Mouse (Mus musculus) heart, postnatal 14 days (tissue): Measurements from ENCODE around the gene Desi2. TPM values are rescaled to one million over a fixed set of nuclear protein-coding genes. Genes with fewer than 3 reads are reported as not detected.
"Not testable (repeated sequence)": the region's sequence is repeated elsewhere in the genome, so short reads cannot be mapped to it uniquely, and the experiment has no call there.

Experiments used
- DNase-seq, 2 experiments: peaks; one replicate each; pipeline ENCODE4 v3.0.0; 2021 to 2022
- intact Hi-C: fragments of 180-260 bp; cut with DNase I; formaldehyde crosslinking; loops from one replicate; pipeline ENCODE4 v1.15.1; 2025
- total RNA-seq, 2 experiments: library from RNA; stranded (reverse); gene quantifications; 2 replicates each; pipeline ENCODE4 v1.2.3; 2021

The Desi2 gene
- total RNA-seq, 2 experiments from 2014 or later = 19.9 to 21.1 TPM

DNA sequence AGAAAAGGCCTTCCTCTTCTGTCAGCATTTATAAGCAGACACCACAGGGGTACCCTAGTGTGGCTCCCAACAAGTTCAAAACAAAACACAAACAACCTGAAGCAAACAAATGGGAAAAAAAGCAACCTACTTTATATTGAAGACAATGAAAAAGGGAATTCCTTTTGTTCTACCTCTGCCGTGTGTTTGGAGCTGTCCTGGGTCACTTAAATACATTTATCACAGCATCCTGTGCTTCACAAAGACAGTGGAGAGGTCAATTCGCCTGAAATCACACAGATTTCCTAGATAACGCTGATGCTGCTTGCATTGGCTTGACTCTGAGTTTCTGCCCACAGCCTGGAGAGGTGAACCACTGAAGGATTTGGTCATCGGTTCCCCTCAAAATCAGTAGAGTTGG is 67.4 kb downstream of the Desi2 start:
- intact Hi-C loops = no loop called here

DNA sequence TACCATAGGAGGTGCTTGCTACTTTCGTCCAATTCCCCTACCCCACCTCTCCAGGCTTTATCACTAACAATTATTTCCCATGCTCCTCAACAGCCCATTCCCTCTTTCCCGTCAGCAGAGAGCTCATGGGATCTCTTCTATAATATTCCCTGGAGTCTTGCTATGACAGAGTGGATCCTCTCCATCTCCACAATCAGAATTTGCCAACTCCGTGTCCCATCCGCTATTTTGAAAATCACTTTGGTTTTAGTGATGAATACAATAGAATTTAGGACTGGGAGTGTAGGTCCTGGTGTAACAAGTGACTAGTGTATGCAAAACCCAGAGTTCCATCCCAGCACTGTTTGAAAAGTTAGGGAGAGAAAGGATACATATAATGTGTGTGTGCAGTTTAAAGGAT is 69.1 kb downstream of the Desi2 start:
- intact Hi-C loops = no loop called here
- DNase-seq = no peak

More for the DNA sequence above, 67.4 kb downstream of the Desi2 start:
- no peak for DNase-seq

DNA sequence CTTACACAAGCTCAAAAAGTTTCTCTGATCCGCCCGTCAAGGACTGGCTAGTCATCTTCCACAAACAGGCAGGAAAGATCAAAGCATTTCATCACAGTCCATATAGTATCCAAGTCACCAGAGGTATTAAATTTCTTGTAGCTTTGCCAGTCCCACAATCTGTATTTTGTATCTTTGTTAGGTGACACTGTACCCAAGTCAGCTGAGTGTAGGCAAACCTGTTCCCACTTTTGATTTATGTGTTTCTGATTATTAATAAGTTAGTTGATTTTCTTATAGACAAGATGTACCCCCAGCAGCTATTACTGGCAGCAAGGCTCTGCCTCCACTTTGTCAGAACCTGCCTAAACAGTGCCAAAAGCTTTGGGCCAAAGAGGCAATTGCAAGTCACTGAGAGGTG is 71.6 kb downstream of the Desi2 start:
- no peak for DNase-seq

DNA sequence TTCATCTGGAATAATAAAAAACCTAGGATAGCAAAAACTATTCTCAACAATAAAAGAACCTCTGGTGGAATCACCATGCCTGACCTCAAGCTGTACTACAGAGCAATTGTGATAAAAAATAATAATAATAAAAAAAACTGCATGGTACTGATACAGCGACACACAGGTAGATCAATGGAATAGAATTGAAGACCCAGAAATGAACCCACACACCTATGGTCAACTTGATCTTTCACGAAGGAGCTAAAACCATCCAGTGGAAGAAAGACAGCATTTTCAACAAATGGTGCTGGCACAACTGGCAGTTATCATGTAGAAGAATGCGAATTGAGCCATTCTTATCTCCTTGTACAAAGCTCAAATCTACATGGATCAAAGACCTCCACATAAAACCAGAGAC is 78.2 kb downstream of the Desi2 start:
- DNase-seq, intact Hi-C loops: not testable (repeated sequence)

More for the DNA sequence above, 71.6 kb downstream of the Desi2 start:
- intact Hi-C loops = no loop called here

DNA sequence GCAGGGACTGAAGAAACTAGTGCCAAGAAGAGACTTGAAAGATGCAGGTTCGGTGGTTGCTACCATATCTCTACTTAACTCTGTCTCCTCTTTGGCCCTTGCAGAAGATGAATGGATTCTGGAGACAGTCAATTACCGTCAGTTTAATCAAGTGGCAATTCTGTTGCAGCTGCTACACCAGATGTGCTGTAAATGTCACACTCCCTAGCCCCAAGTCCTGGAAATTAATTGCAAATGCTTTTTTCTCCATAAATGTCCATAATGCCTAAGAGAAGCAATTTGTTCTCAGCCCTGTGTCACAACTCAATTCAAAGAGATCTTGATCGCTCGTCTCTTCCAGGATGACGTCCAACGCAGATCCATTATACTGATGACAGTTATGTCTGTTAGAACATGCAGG is 83.4 kb downstream of the Desi2 start:
- intact Hi-C loops = no loop called here
- no peak for DNase-seq

DNA sequence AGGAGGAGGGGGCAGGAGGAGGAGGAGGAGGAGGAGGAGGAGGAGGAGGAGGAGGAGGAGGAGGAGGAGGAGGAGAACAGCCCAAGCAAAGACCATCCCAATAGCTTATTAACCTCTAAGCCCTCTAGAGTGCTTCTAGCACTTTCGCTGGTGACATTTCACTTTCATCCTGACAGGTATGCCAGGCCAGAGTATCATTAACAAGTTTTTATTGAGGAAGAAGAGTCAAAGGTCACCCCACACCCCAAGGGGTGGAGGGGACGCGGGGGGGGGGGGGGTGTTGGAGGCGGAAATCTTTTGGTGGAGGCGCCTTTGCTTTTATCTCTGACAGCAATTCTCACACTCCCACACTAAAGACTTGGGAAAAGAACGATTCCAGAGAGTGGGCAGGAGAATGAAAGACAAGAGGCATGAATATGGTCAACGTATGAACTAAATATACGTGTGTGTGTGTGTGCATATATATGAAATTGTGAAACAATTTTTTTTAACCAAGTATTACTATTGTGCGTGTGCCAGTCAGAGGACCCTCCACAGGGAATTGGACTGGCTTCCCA is 88.0 kb downstream of the Desi2 start:
- intact Hi-C loops = no loop called here
- no peak for DNase-seq

DNA sequence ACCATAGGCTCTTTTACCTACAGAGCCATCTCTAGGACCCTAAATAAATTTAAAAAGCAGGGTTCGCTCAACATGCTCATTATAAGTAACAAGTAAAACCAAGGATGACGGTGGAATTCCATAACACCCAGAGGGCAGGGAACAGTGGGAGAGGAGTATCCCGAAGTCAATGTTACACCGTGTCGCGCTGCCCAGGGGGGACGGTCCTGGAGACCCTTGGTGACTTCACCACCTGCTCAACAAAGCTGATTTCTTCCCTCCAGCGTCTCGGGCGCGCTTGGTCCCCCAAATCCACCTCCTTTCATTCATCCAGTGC is 88.5 kb downstream of the Desi2 start:
- DNase-seq = no peak
- intact Hi-C loops = no loop called here

DNA sequence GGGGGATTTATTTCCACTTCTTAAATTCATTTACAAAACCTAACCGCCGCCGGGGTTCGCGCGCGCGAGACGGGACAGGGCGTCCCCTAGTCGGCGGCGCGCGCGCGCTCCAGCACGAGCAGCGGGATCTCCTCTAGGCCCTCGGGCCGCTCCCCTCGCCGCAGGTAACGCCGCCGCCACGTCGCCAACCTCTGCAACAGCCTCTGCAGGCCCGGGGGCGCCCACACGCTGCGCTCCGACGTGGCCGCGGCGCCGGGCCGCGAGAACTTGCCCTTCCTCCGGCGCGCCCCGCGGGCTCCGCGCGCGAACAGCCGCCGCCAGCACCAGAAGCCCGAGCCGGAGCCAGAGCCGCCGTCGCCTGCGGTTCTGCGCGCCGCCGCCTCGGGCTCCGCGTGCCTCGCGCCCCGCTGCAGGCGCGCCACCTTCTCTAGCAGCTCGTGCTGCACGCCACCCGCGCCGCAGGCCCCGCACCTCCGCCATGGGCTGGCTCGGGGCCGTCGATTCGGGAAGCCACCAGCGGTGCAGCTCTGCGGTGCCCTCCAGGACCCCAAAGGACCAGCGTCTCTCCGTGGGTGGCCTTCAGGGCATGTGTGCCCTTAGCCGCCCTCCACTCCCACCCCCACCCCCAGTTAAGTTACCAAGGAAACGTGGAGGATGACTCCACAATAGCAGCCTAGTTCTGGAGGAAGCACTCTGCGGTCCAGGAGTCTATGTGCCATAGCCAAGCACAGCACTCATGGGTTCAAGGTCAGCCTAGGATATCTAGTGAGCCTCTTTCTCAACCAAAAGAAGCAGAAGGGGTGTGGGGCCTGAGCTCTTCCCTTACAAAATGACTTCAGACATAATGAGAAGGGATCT is 89.1 kb downstream of the Desi2 start:
- peak; percentile 65 to 73 for DNase-seq
- intact Hi-C loops = no loop called here

DNA sequence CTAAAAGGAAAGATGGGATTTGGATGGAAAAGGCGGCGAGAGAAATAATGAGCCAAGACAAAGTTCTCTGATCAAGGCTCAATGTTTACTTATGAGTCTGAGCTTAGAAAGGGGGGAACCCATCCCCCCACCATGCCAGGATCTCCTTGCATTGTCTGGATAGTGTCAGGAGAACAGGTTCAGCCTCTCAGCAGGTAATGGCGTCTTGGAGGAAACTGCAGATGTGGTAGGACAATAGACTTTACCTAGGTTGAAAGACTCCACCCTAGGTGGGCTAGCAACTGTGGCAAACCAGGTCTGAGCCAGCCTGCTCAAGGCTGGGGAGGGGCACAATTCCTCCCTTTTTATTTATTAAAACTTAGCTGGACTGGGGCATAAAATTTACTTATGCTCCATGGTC is 96.1 kb downstream of the Desi2 start:
- DNase-seq = not testable (repeated sequence)
- intact Hi-C loops = loop anchor here (5.0 kb wide), 1 partner anchor 36 kb away; no protein-coding TSS in a partner anchor

DNA sequence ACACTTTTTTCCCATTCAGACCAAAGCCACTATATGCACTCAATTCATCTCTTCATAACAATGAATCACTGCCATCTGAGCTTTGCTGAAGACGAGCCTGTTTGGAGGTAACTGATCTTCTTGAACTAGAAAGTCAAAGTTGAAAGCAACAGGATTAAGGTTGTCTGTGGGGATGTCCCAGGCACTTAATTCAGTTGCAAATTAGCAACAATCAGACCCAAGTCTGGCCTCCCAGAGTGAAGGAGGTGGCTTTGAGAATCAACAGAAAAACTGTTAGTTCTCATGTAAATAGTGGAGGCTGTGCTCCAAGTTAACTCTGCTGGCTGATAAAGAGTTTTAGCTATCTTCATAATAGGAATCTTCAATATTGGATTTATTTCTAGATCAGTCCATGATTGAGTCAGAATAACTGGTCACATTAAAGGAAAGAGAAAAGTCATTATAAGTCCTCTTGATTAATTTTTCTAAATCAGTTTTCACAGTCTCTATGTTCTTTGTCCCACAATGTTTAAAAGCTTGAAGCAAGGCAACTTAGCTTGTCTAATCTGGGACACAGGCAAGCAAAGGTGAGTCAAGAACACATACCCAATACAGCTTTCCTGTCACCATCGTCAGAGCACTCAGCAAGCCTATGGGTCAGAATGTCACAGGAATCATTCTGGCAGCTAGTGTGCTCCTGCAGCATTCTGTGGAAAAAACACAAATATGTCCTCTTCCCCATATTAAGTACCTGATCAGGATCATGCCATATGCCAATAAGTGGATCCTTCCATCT is 96.9 kb downstream of the Desi2 start:
- DNase-seq = no peak
- intact Hi-C loops = loop anchor here (5.0 kb wide), 1 partner anchor 37 kb away; no protein-coding TSS in a partner anchor

DNA sequence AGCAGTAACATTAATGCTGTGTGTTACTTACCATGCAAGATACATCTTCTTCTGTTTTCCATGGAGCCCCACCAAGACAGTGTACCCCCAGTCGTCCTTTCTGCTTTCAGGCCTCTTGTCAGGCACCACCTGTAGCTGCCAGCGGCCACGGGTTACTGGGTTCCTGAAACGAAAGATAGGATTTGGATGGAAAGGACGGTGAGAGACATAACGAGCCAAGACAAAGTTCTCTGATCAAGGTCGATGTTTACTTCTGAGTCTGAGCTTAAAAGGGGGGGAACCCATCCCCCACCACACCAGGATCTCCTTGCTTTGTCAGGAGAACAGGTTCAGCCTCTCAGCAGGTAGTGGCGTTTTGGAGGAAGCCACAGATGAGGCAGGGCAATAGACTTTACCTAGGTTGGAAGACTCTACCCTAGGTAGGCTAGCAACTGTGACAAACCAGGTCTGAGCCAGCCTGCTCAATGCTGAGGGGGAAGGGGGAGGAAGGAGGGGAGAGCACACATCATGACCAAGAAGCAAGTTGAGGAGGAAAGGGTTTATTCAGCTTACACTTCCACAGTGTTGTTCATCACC is 100.5 kb downstream of the Desi2 start:
- intact Hi-C loops = no loop called here

DNA sequence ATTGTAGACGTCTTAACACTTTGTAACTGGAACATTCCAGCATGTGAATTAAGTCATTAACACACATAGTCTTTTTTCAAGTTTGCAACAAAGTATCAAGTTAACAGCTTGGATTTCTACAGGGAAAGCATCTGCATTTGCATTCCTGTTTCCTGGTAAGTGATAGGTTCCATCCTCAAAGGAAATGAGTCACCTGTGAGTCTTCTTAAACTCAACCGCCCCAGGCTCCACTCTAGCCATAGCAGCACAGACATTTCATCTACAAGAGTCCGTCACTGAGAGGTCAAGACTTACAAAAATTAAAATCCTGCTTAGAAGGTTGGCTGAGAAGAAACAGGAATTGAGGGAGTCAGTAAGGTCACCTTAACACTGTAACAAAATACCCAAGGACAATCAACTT is 104.5 kb downstream of the Desi2 start:
- DNase-seq = no peak
- intact Hi-C loops = no loop called here

More for the DNA sequence above, 100.5 kb downstream of the Desi2 start:
- DNase-seq = no peak

DNA sequence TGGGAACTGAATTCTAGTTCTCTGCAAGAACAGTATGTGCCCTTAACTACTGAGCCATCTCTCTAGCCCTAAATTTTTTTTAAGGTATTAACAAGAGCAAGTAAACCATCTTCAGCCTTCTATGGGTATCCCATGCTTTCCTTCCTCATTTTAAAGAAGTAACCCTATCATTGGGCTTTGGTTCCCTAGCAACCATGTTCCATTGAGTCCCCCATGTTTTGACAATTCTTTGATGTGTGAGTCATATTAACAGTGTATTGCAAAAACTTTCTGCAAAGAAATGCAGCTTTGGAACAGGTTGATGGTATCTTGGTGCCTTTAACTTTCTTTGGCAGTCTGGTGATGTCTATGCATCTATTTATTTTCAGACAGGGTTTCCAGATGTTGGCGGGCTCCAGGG is 106.8 kb downstream of the Desi2 start:
- intact Hi-C loops = no loop called here
- DNase-seq = no peak

DNA sequence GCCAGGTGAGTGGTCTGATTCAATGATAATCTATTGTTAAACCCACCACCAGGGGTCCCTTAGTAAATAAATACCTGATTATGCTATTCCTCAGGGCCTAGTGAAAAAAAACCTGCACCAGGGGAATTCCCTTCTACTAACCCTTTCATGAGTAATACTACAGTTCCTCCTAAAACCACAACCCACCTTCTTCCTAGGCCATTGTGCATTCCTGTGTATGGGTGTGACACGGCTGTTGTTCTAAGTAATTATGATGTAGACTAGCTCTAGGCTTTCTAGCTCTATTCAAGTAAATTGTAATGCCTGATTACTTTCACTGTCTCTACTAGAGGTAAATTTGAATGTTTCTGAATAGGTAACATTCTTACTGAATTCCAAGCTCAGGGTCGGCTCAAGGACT is 114.0 kb downstream of the Desi2 start:
- DNase-seq = not testable (repeated sequence)
- intact Hi-C loops = loop anchor here (10.0 kb wide), 2 partner anchors 316 to 356 kb away; partner anchors contain the start of gene Catspere2

DNA sequence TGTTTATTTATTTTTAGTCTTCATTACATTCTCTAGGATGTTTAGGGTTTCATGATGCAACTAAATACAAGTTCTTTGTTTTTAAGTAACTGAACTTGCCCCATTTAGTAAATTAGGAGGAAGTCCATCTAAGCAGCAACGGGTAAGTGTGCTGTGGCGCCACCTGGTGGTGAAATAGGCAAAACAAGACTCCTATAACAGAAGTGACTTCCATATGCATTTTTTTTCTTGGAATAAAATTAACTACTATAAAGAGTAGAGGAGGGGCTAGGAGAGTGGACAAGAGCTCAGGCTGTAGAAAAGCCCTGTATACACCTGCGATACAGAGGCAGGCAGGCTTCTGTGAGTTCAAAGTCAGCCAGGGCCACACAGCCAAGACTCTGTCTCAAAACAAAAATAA is 116.2 kb downstream of the Desi2 start:
- peak; percentile 81 to 86 for DNase-seq
- intact Hi-C loops = loop anchor here (10.0 kb wide), 2 partner anchors 319 to 359 kb away; partner anchors contain the start of gene Catspere2

Other genes starting within 250 kb of the Desi2 start
- gene Catspere2, start 204.0 kb upstream of the Desi2 start, total RNA-seq = under 1 TPM; 0.07 to 0.12 TPM
- 100 to 1,000 TPM; 111 to 119 TPM for gene Cox20, start 131.7 kb downstream of the Desi2 start, total RNA-seq
- 100 to 1,000 TPM; 212 to 218 TPM for gene Hnrnpu, start 150.4 kb downstream of the Desi2 start, total RNA-seq
- gene Efcab2, start 218.7 kb downstream of the Desi2 start, total RNA-seq = 10 to 100 TPM; 49.9 to 50.0 TPM